In the genomic region with DNA sequence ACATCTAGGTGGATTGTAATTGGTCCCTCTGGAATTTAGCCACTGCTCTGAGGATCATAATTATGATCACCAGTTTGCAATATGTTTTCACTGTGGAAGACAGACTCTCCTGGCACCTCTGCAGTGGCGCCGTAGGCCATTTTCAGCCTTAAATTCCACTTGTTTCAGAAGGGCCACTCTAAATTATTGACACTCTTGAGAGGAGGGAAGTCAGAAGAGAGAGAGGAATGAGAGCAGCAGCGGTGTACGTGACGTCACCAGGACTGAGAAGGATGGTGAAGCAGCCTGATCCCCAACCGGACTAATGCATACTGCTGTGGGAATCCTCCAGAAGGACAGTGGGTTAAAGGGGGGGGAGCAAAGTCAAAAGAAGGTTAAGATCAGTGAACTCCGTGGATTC, we compare ENCODE assay signal across 22 mouse cellular contexts. TPM values are rescaled to one million over a fixed set of nuclear protein-coding genes. Genes with fewer than 3 reads are reported as not detected.
DNase-seq lines count a peak whose midpoint lies in the region; ATAC-seq and TF ChIP-seq lines count a peak whose summit lies in the region.
"Had no signal": no experiment of that assay in that cellular context is flagged by ENCODE, and none has a peak within 500 bp of the region (broad histone marks: within the 10 kb centered on the region; RNA-seq: fewer than 3 reads in every experiment).

No protein-coding gene starts in this region.

- H3K4me2 ChIP-seq in heart, embryonic 11.5 days, result no peak overlapping the region
- H3K4me2 ChIP-seq in lung, postnatal 0 days (replicated peaks; ENCODE audit: low read depth, low read length), result no peak overlapping the region
- H3K4me2 ChIP-seq: forebrain, embryonic 13.5 days; hindbrain, embryonic 12.5 days had no signal

- no peak for TF ChIP-seq CTCF in lung, adult 2 months (IDR thresholded peaks at IDR 0.05; ENCODE audit: insufficient read depth, low read length)
- no peak for TF ChIP-seq CTCF in lung, postnatal 0 days (IDR thresholded peaks at IDR 0.05)
- TF ChIP-seq CTCF in thymus, adult 2 months (IDR thresholded peaks at IDR 0.05; ENCODE audit: borderline replicate concordance, control insufficient read depth, extremely low read depth, insufficient read depth, low read length, poor library complexity), result no peak

- no peak for TF ChIP-seq POLR2A in lung, adult 2 months (IDR thresholded peaks at IDR 0.05; ENCODE audit: borderline replicate concordance, extremely low read depth, low read depth, low read length)
- TF ChIP-seq POLR2A in thymus, adult 2 months (IDR thresholded peaks at IDR 0.05; ENCODE audit: control insufficient read depth, extremely low read depth, insufficient read depth, low read length, poor library complexity), result no peak

- no peaks in the 10 kb centered on the region for H3K4me1 ChIP-seq in heart, embryonic 11.5 days (ENCODE audit: control insufficient read depth, insufficient read depth, low read length)
- no peaks in the 10 kb centered on the region for H3K4me1 ChIP-seq in lung, adult 2 months (ENCODE audit: control insufficient read depth, insufficient read depth, low read length)
- no peaks in the 10 kb centered on the region for H3K4me1 ChIP-seq in lung, postnatal 0 days (ENCODE audit: insufficient read depth, low read depth, low read length)
- H3K4me1 ChIP-seq in thymus, adult 2 months (replicated peaks; ENCODE audit: control insufficient read depth, insufficient read depth, low read length), result no peaks in the 10 kb centered on the region
- H3K4me1 ChIP-seq: forebrain, embryonic 13.5 days had no signal

- no peaks in the 10 kb centered on the region for H3K9me3 ChIP-seq in heart, embryonic 11.5 days (replicated peaks; ENCODE audit: control insufficient read depth, low read length)
- no peaks in the 10 kb centered on the region for H3K9me3 ChIP-seq in lung, postnatal 0 days (ENCODE audit: low read length)
- H3K9me3 ChIP-seq: embryonic facial prominence, embryonic 10.5 days; forebrain, embryonic 13.5 days; G1E; hindbrain, embryonic 12.5 days had no signal

- no peak overlapping the region for H3K9ac ChIP-seq in heart, embryonic 11.5 days (ENCODE audit: low read depth, low read length)
- no peak overlapping the region for H3K9ac ChIP-seq in lung, postnatal 0 days (replicated peaks; ENCODE audit: low read depth)
- H3K9ac ChIP-seq: forebrain, embryonic 13.5 days; forebrain, postnatal 0 days; hindbrain, embryonic 12.5 days had no signal

- WGBS in heart, embryonic 11.5 days (ENCODE audit: insufficient replicate concordance), result 68% methylated on average over 7 of the region's 7 CpGs
- WGBS in lung, adult 2 months, result 81% methylated on average over 7 of the region's 7 CpGs
- WGBS in lung, postnatal 0 days, result 47% methylated on average over 7 of the region's 7 CpGs
- WGBS in thymus, adult 2 months, result over 99% methylated on average over 7 of the region's 7 CpGs

- no peak overlapping the region for H3K4me3 ChIP-seq in heart, embryonic 11.5 days (ENCODE audit: low read depth, low read length)
- no peak overlapping the region for H3K4me3 ChIP-seq in lung, adult 2 months (replicated peaks; ENCODE audit: extremely low read depth, low read depth, low read length)
- no peak overlapping the region for H3K4me3 ChIP-seq in lung, postnatal 0 days (ENCODE audit: low read depth, low read length)
- no peak overlapping the region for H3K4me3 ChIP-seq in thymus, adult 2 months (ENCODE audit: control insufficient read depth, insufficient read depth, low read length)
- H3K4me3 ChIP-seq: embryonic facial prominence, embryonic 10.5 days; forebrain, embryonic 13.5 days; gastrocnemius, adult 2 months; hindbrain, embryonic 12.5 days had no signal

- peak; percentile 79 for DNase-seq in heart, adult 11 months
- DNase-seq in lung, adult 2 months, result peak; percentile 28
- peak; percentile 88 for DNase-seq in lung, postnatal 0 days (ENCODE audit: low spot score)
- peak; percentile 79 for DNase-seq in lung, postnatal 36 days
- no peak for DNase-seq in frontal cortex, postnatal 10 days (ENCODE audit: low spot score in 2 of 2)
- DNase-seq in thymus, adult 2 months, result no peak
- DNase-seq: adrenal gland, postnatal 14 days; B cell, adult 2 months; cerebellum, adult 2 months; cerebellum, postnatal 10 days; forebrain, postnatal 0 days; gastrocnemius, adult 2 months; gastrocnemius, postnatal 25 days; heart, postnatal 10 days; heart, postnatal 4 days had no signal

- no peaks in the 10 kb centered on the region for H3K27me3 ChIP-seq in heart, embryonic 11.5 days (ENCODE audit: control insufficient read depth, insufficient read depth, low read length)
- no peaks in the 10 kb centered on the region for H3K27me3 ChIP-seq in lung, postnatal 0 days (replicated peaks; ENCODE audit: insufficient read depth, low read length)
- no peaks in the 10 kb centered on the region for H3K27me3 ChIP-seq in thymus, adult 2 months (ENCODE audit: control insufficient read depth, insufficient read depth, low read length)
- H3K27me3 ChIP-seq: forebrain, embryonic 13.5 days; hindbrain, embryonic 12.5 days had no signal

- no peak for ATAC-seq in heart, embryonic 11.5 days (replicated peaks; ENCODE audit: insufficient number of reproducible peaks, low FRiP score, low TSS enrichment)
- peak; percentile 83 for ATAC-seq in lung, postnatal 0 days
- no peak for ATAC-seq in megakaryocyte-erythroid progenitor cell, adult 5-6 weeks (replicated peaks; ENCODE audit: low FRiP score, low TSS enrichment, poor library complexity, severe bottlenecking)
- ATAC-seq: CD4-positive, CD25-positive, alpha-beta regulatory T cell, adult 4 months; forebrain, embryonic 13.5 days; forebrain, postnatal 0 days had no signal

- no peaks in the 10 kb centered on the region for H3K36me3 ChIP-seq in heart, embryonic 11.5 days (ENCODE audit: control insufficient read depth, insufficient read depth, low read length)
- H3K36me3 ChIP-seq in lung, postnatal 0 days (ENCODE audit: insufficient read depth, low read length), result no peaks in the 10 kb centered on the region
- H3K36me3 ChIP-seq in thymus, adult 2 months (ENCODE audit: control insufficient read depth, insufficient read depth, low read length), result no peaks in the 10 kb centered on the region
- H3K36me3 ChIP-seq: embryonic facial prominence, embryonic 10.5 days; hindbrain, embryonic 12.5 days had no signal

- H3K27ac ChIP-seq in heart, embryonic 11.5 days (ENCODE audit: low read depth, low read length), result no peak overlapping the region
- 0 out of 2 replicates have a peak overlapping the region, but pooled peaks have one; percentile 51 for H3K27ac ChIP-seq in lung, postnatal 0 days (ENCODE audit: low read length)
- H3K27ac ChIP-seq in thymus, adult 2 months (ENCODE audit: control insufficient read depth, insufficient read depth, low read length), result no peak overlapping the region
- H3K27ac ChIP-seq: embryonic facial prominence, embryonic 10.5 days; forebrain, embryonic 13.5 days; gastrocnemius, adult 2 months; hindbrain, embryonic 12.5 days had no signal

- TF ChIP-seq EP300 in lung, postnatal 0 days (IDR thresholded peaks at IDR 0.05), result peak; percentile 79

RNA-seq across cellular contexts. Expression of a gene that starts 40.1 kb away (rescaled TPM):
- polyA plus RNA-seq in heart, embryonic 11.5 days (2014; fragmentation: Nextera tagmentation; extraction: Ambion mirVana), result 3.7 and 4.1 TPM in 2 replicates
- polyA plus RNA-seq in lung, adult 2 months (2012; rRNA removed), result 12.2 and 13.6 TPM in 2 replicates
- polyA plus RNA-seq in lung, postnatal 0 days (2015; fragmentation: Nextera tagmentation; extraction: Ambion mirVana), result 2.4 and 2.8 TPM in 2 replicates
- 20.3 and 22.0 TPM in 2 replicates for total RNA-seq in megakaryocyte-erythroid progenitor cell, adult 5-6 weeks (2014; fragmentation: Nextera tagmentation)
- 7.0 and 13.6 TPM in 2 replicates for total RNA-seq in megakaryocyte-erythroid progenitor cell, adult 5-6 weeks (2017)
- polyA plus RNA-seq in thymus, adult 2 months (2012; rRNA removed), result 7.4 and 9.7 TPM in 2 replicates

Comparison
In these comparisons a context has a peak if more than half of its experiments do, and no peak if none do; other contexts are left out.
1. DNase-seq: peak in heart, adult 11 months (single experiment), lung, adult 2 months (single experiment), lung, postnatal 0 days (single experiment) and lung, postnatal 36 days (single experiment); none in frontal cortex, postnatal 10 days (0 of 2) and thymus, adult 2 months (single experiment).